Mouse (Mus musculus) thymus, postnatal 25 days (tissue): ENCODE results near the gene 1700011M02Rik.
"Not testable (repeated sequence)": the region's sequence is repeated elsewhere in the genome, so short reads cannot be mapped to it uniquely, and the experiment has no call there.

Experiments
- DNase-seq: peaks from one replicate; pipeline ENCODE4 v3.0.0; 2022

1700011M02Rik gene

GRCm38 (mm10) chrX:102908587-102908986, at the start of gene 1700011M02Rik, which contains the start of gene Dmrtc1a:
Gene 1700011M02Rik (plus strand): TSS chrX:102908905.
Gene Dmrtc1a (minus strand): TSS chrX:102908687.
- DNase-seq, result not testable (repeated sequence)

GRCm38 (mm10) chrX:102867871-102868270, 40.8 kb upstream of the 1700011M02Rik start, which contains the start of gene 1700031F05Rik:
Gene 1700031F05Rik (minus strand): TSS chrX:102867971.
- DNase-seq, result no peak

- not testable (repeated sequence) for DNase-seq
Measured at GRCm38 (mm10) chrX:102914823-102915222, 6.1 kb downstream of the 1700011M02Rik start.

- not testable (repeated sequence) for DNase-seq
Measured at GRCm38 (mm10) chrX:102926707-102927106, 18.0 kb downstream of the 1700011M02Rik start.

GRCm38 (mm10) chrX:102928072-102928471, 19.4 kb downstream of the 1700011M02Rik start, which contains the start of gene 1700018G05Rik:
Gene 1700018G05Rik (plus strand): TSS chrX:102928372.
- DNase-seq, result not testable (repeated sequence)

- DNase-seq, result no peak
Measured at GRCm38 (mm10) chrX:102932992-102933570, 24.4 kb downstream of the 1700011M02Rik start.

- peak; percentile 35 for DNase-seq
Measured at GRCm38 (mm10) chrX:102933571-102934394, 25.1 kb downstream of the 1700011M02Rik start.

- no peak for DNase-seq
Measured at GRCm38 (mm10) chrX:102934395-102934764, 25.7 kb downstream of the 1700011M02Rik start.

GRCm38 (mm10) chrX:102936743-102937142, 28.0 kb downstream of the 1700011M02Rik start:
- no peak for DNase-seq

- not testable (repeated sequence) for DNase-seq
Measured at GRCm38 (mm10) chrX:102950136-102950535, 41.4 kb downstream of the 1700011M02Rik start.

GRCm38 (mm10) chrX:102958917-102959316, 50.2 kb downstream of the 1700011M02Rik start:
- DNase-seq, result no peak
